Mouse (Mus musculus): Measurements from ENCODE around the gene B3gat2. TPM values are rescaled to one million over a fixed set of nuclear protein-coding genes. Genes with fewer than 3 reads are reported as not detected.
A peak's percentile ranks its signal among the peaks of the same experiment; 100 is the strongest.

Gene B3gat2
- not detected for total RNA-seq (2021)
- long read RNA-seq, experiment 1: 0 reads
- long read RNA-seq, experiment 2: 0 reads

DNA sequence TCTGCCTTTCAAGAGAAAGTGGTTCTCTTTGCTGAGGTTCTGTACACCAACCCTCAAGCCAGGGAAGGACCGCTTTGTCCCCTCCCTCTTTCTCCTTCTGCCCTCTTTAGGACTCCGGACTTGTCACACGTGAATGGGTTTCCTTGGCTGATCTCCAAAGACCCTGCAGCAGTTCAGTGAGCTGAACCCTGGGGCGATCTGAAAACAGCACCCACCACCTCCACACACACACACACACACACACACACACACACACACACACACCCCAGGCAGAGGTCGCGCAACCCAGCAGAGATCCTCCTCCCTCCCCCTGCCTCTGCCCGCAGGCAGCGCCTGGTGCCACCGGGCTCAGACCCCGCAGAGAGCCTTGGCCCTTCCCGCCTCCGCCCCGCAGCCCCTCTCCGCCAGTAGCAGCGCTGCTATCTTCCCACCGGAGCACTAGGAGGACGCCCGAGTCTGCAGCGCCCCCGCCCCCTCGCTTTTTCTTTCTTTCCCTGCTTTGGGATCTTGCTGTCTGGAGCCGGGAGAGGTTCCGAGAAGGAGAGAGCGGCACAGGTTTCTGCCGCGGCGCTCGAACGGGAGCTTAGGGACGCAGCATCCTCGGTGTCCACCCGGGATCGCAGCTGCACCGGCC is at the start of gene B3gat2:
Gene B3gat2 (plus strand): TSS at position 252 of the 634 bp plus-strand sequence.
- DNase-seq (ENCODE audit: low spot score): no peak

DNA sequence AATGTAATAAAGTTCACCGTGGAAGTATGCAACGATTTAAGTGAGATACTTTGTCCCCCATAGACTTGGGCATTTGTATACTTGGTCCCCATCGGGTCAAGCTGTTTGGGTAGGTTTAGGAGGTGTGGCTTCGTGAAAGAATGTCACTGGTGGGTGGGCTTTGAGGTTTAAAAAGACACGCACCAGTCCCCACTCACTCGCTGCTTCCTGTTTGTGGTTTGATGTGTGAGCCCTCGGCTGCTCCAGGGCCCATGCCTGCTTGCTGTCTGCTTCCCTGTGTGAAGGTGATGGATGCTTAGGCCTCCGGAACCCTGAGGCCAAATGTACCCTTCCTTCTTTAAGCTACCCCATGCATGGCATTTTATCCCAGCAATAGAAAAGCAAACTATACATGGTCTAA is 41.2 kb upstream of the B3gat2 start:
- no peak for DNase-seq (ENCODE audit: low spot score)

DNA sequence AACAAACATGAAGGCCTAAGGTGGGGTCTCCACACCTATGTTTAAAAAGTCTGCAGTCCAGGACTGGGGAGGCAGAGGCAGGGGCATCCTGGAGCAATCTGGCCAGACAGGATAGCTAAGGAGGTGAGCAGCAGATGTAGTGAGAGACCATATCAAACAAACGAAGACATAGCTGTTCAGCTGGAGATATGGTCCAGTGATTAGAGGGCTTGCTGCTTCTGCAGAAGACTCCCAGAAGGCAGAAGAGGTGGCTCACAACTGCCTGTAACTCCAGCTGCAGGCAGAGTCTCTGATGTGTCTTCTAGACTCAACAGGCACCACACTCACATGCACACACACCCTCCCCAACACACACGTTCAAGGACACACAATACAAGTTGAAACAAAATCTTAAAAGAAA is 40.5 kb upstream of the B3gat2 start:
- no peak for DNase-seq (ENCODE audit: low spot score)

DNA sequence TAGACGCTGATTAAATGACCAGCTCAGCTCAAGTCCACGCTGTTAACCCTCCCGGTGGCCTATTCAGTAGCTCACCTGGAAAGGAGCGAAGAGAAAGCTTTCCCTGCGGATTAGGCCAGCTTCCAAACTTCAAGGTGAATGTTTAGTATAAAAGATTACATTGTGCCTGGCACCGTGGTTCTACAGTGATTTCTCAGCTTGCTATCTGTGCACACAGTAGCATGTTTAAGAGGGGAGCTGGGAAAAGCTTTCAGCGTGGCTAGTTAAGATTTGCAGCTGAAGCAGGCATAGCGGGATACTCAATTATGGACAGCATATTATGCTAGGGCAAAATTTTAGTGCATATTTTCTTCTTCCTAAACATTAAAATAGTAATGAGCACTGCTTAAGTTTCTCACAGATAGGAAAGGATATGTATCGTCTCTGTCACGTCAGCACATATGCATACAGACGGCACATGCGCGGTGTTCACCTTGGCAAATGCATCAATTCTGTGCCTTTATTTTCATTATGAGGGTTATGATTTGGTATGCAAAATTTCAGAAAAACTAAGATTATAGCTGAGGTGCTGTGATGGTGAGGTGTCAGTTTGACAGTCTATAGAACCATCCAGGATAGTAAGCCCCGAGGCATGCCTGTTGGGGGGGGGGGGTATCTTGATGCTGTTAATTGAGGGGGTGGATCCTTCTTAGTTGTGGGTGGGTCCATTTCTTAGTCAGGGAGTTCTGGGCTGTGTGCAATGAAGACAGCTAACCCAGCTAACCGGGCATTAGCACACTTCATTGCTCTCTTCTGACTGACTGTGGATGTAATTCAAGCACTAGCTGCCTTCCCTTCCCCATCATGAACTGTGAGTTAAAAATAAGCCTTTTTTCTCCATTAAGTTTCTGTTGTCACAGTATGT is 38.8 kb upstream of the B3gat2 start:
- DNase-seq (ENCODE audit: low spot score): no peak

DNA sequence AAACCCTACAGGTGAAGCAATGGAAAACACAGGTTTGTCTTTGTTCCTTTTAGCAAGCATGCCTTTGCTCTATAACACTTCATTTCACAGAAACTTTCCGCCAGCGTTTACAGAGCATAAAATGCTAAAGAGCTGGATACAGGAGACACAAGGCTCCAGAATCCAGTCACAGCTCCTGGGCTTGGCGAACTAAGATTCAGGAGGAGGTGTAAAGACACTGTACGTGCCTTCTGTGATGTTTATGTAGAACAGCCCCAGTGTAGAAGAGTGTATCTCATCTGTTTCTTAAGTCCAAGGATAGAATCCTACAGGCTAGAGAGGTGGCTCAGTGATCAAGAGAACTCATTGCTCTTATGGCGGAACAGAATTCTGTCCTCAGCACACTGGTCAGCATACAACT is 30.2 kb upstream of the B3gat2 start:
- DNase-seq (ENCODE audit: low spot score): no peak

DNA sequence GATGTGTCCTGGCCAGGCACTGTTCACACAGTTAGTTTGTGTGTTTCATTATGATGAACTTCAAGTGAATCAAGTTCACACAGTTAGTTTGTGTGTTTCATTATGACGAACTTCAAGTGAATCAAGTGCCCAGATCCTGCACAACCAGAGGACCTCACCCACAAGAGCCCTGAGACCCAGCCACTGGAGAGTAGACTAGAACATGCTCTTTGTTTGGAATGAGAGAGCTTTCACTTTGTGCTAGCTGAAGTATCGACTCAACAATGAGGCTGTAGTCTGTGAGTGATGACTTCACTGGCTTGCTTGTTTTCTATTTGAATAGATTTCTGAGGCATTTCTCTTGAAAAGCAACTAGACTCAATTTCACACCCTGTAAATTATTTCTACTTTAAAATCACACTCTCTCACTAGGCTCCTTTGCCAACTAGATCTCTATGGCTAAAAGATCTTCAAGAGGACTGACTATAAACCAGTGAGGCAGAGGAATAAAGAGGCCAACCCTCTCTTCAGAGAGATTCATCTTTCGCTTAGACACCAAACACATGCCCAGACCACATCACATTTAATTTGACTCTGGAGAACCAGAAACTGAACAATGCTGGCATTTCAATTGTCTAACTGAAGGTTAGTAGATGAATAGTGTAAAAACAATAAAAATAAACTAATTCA is 10.6 kb upstream of the B3gat2 start:
- DNase-seq (ENCODE audit: low spot score): no peak

DNA sequence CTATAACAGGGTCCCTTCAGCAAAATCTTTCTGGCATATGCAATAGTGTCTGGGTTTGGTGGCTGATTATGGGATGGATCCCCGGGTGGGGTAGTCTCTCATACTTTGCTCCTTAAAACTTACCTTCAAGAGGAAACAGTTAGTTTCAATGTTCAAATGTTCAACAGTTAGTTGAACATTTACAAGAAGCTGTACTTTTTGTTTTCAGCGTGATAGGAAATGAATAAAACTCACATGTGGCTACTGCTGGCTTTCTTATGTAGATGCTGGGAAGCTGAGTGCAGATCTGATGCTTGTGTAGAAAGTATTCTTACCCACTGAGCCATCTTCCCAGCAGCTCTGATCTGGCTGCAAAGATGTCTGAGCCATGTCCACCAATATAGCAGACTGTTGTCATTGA is 8.5 kb upstream of the B3gat2 start:
- no peak for DNase-seq (ENCODE audit: low spot score)

DNA sequence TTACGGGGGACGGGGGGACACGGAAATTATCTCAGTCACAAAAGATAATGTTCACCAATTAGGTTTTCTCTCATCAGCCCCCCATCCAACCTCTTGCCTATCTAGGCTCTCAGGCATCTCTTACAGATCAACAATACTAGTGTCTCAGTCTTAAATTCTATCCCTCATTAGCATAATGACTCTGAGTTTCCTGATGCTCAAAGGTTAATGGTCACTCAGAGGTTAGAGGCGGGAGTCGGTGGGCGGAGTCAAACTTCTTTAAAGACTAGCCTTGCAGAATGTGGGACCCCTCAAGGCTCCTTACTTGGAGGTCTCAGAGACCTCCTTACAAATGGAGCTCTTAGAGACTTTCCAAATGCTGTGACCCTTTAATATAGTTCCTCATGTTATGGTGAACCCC is 8.0 kb upstream of the B3gat2 start:
- DNase-seq (ENCODE audit: low spot score): no peak

DNA sequence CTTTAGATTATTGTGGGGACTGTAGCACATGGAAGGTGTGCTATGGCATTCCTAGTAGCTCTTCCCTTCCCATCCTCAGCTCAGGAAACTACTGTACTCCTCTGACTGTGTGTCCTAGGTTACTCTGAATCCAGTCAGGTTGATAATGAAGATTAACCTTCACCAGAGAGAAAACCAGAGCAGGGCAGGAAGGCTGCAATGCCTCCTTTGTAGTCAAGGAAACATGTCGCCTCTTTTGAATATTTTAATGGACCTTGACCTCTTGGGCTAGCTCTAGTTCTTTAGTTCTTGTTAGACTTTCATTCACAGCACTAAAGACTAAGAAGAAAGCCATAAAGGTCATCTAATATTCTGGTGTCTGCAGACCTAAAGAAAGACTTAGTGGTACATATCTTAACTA is 7.2 kb upstream of the B3gat2 start:
- DNase-seq (ENCODE audit: low spot score): no peak

DNA sequence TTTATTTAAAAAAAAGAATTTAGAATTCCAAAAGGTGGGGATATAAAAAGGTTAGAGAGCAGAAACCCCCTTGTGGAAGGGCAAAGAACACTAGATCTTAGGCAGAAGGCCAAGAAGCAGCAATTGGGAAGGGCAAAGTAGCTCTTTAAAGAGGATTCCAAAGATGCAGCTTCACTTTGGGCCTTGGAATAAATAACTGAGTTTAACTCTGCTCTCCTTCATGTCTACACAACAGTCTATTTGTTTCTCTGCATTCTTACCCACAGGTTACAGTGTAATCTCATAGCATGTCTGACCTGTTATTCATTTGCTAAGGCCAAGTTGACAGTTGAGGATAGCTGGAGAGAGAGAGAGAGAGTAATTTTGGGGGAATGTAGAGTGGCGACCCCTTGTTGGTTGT is 6.6 kb upstream of the B3gat2 start:
- no peak for DNase-seq (ENCODE audit: low spot score)

DNA sequence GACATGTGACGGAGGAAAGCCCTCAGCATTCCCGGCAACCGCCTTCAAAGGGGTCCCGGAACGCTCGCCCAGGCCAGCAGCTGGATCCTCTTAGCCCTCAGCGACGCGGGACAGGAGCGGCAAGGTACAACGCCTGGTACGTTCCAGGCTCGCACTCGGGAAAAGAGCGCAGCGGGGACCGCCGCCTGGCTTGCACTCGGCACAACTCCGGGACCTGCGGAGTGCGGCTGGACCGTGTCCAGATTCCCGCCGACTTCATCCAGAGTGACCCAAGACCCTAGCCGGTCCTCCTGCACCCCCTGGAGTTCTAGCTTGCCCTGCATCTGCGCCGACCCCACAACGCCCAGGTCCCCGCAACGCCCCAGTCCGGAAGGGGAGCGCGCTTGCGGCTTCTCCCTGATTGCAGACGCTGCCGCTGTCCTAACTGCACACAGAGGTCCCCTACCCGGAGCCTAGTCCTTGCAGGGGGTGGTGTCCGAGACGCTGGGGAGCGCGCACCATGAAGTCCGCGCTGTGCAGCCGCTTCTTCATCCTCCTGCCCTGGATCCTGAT is 659 bp downstream of the B3gat2 start:
- no peak for DNase-seq (ENCODE audit: low spot score)

DNA sequence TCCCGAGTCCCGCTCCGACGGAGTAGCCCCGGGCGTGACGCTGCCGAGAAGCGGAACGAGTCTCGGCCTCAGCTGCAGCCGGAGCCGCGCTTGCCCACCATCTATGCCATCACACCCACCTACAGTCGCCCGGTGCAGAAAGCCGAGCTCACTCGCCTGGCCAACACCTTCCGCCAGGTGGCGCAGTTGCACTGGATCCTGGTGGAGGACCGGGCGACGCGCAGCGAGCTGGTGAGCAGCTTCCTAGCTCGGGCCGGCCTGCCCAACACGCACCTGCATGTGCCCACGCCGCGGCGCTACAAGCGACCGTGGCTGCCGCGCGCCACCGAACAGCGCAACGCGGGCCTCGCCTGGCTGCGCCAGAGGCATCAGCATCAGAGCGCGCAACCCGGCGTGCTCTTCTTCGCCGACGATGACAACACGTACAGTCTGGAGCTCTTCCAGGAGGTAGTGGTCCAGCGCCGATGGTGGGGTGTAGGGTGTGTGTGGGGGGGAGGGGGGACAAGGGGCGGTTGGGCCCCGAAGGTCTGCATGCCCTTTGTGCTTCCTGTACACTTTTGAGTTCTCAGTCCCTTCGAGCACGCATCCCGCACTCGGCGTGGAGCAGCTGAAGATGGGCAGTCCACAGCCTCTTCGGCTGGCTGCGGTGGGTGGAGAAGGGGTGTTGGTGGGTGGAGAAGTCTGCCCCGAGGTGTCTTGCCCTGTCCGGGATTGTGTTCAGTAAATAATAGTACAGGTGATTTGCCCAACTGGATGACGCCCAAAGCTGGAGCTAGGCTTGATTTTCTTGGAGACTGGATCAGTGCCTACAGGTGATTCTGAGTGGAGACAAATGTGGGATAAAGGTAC is 1.5 kb downstream of the B3gat2 start:
- DNase-seq (ENCODE audit: low spot score): peak; percentile 80

DNA sequence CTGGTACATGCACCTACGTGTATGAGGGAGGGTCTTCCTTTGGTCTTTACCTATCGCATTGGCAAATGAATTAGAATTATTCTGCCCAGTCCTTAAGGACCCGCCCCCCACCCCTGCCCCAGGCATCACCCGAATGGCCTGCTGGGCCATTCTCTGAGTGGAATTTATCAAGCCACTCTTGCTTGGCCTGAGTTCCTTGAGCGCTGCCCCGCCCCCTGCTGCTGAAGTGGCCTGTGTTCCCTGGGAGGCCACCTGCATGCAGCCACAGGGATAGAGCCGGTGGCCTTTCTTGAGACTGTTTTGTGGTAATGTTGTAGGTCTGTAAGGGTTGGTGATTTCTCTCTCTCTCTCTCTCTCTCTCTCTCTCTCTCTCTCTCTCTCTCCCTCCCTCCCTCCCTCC is 2.2 kb downstream of the B3gat2 start:
- no peak for DNase-seq (ENCODE audit: low spot score)

DNA sequence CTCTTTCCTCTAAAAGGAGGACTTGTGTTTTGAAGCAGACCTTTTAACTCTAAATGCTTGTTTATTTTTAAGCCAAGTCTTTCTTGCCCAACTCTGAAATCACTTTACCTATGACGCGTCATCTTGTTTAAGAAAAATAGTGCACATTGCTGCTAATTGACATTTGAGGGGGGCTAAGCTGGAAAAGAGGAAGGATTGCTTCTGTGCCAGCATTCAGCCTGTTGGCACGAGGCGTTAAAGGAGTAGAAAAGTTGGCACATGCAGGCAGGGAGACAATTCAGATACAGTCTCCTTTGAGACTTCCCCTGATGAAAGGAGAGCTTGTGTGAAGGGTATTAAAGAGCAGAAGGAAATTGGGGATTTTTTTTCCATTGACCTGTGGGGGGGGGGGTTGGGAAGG is 3.2 kb downstream of the B3gat2 start:
- no peak for DNase-seq (ENCODE audit: low spot score)

DNA sequence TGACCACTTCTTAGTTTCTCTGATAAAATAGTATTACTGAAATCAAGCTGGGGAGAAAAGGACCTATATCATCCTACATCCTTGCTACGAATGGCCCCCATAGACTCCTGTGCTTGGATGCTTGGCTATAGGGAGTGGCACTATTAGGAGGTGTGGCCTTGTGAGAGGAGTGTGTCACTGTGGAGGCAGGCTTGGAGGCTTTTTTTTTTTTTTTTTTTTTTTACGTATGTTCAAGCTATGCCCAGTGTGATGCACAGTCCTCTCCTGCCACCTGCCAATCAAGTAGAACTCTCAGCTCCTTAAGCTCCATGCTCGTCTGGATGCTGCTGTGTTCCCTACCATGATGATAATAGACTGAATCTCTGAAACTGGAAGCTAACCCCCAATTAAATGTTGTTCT is 11.5 kb downstream of the B3gat2 start:
- DNase-seq (ENCODE audit: low spot score): no peak

DNA sequence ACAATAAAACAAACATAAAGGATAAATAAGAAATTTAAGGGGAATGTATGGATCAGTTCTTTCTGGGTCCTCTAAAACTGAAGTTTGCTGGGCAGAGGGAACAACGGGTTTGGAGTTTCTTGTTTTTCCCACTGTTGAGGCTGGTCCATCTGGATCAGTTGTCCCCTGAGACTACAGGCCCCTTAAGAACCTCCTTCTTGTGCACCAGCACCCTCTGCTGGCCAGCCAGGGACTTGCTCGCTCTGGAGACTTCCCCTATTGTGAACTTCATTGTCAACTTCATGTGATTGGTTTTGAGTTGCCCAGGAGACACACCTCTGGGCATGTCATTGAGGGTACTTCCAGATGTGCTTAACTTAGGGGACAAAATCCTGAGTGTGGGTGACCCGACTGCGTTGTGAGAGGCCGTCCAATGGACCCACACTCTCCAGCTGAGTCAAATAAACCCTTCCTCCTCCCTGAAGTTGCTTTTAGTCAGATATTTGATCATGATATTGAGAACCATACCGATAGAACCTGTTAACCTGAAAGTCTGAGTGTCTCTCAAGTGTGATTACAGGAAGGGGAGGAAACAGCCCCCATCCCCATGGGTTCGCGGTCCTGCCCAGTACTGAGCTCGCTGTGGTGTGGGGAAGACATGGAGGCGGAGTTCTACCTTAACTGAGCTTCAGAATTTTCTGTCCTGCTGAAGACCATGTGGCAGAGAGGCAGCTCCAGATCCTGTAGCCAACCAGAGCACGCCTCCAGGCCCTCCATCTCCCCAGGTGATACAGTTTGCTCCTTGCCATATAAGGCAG is 31.4 kb downstream of the B3gat2 start:
- peak; percentile 66 for DNase-seq (ENCODE audit: low spot score)

DNA sequence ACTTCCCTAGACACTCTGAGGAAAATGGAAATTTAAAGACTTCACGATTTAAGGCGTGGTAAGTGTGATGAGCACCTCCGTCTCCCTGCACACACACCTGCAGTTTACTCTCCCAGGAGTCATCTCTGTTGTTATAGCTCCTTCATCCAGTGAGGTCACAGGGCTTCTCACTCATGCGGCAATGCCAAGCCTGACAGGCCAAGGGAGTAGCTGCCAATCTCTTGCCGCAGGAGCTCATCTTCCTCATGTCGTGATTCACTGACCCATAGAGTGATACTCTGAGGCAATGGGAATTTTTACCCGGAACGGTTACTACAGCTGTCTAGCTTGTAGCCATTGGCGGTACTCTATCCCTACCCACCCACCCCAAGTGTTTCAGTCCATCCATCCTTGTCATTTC is 36.8 kb downstream of the B3gat2 start:
- no peak for DNase-seq (ENCODE audit: low spot score)

DNA sequence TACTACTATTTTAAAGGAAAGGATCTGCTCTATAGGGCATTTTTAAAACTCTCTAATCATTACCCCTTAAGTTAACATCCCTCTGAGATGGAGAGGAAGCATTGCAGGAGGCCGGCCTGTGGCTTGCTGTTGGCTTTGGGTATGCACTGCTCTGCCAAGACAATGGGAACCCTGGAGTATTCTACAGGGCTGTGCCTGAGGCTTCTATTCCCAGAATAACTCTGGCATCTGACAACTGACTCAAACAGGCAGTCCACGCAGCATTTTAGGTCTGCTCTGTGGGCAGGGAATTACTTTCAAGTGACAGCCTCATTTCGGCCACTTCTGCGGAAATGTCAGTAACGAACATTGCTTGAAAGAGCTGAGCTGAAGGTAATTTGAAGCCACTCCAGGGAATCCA is 60.1 kb downstream of the B3gat2 start:
- no peak for DNase-seq (ENCODE audit: low spot score)

DNA sequence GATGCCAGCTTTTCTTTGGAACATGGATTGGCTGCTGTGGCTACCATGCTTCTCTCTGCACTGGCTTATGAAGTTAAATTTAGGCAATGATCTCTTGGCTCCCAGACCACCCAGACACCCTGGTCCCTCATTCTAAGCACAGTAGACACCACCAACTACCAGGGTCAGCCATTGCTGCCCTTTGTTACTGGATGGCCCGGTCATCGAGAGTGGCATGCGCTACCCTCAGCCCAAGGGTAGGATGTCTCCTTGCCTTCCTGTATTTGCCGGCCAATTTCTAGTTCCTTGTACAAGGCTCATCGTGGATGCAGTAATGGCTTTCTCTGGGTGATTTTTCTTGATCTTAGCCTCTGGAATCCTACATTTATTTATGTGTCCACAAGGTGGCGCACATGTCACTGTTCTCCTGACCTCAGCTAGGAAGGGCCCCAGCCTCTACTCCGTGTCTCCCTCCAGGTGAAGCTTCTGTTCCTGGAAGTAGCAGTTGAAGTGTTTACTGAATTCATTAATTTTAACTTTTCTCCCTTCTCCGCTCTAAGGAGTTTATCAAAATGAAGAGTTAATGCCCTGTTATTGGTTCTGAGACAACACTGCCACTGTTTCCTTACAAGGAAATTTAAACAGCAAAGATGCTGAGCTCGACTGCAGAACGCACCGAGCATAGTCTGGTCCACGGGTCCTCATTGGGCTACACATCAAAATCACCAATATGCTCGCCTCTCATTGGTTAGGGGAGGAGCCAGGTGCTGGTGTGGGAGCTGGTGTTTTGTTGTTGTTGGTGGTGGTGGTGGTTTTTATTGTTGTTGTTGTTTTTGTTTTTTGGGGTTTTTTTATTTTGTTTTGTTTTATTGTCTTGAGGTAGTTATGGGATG is 65.6 kb downstream of the B3gat2 start:
- peak; percentile 32 for DNase-seq (ENCODE audit: low spot score)

Measured in gastrocnemius, adult 18-20 months (tissue).